Mouse (Mus musculus): ENCODE data around the gene Mark1. TPM values are rescaled to one million over a fixed set of nuclear protein-coding genes. Genes with fewer than 3 reads are reported as not detected.
A peak's percentile ranks its signal among the peaks of the same experiment; 100 is the strongest.

The Mark1 gene
- total RNA-seq (2014; rRNA removed; ENCODE audit: low replicate concordance) (10.5 and 15.2 TPM in 2 replicates), polyA plus RNA-seq (2015; fragmentation: Nextera tagmentation; extraction: Ambion mirVana) (1.0 and 1.2 TPM in 2 replicates)

- WGBS, result 1% methylated on average over 42 of the region's 88 CpGs
- H3K9ac ChIP-seq (replicated peaks; ENCODE audit: low read depth, low read length), result peak within 1 kb of the TSS; percentile 89
- ATAC-seq (ENCODE audit: insufficient read depth, low read depth) (peak; percentile 38; the same call in 1 of the 2 replicates), DNase-seq (ENCODE audit: low spot score) (no peak)
- H3K4me3 ChIP-seq (ENCODE audit: low read depth, low read length), result peak within 1 kb of the TSS; percentile 70
- peaks cover 8% of the 10 kb centered on the region; the same call in 1 of the 2 replicates for H3K4me1 ChIP-seq (ENCODE audit: control insufficient read depth, insufficient read depth)
- no peaks in the 10 kb centered on the region for H3K36me3 ChIP-seq (replicated peaks; ENCODE audit: control insufficient read depth, insufficient read depth, low read length)
- H3K4me2 ChIP-seq (ENCODE audit: low read depth, low read length), result peak within 1 kb of the TSS; percentile 94
- no peaks in the 10 kb centered on the region for H3K9me3 ChIP-seq (replicated peaks; ENCODE audit: control insufficient read depth, low read length)
- H3K27me3 ChIP-seq (ENCODE audit: control insufficient read depth, insufficient read depth, low read length), result peaks cover 8% of the 10 kb centered on the region
- peak within 1 kb of the TSS; percentile 9 for H3K27ac ChIP-seq (ENCODE audit: low read depth)
- TF ChIP-seq CTCF (IDR thresholded peaks at IDR 0.05; ENCODE audit: low read depth), result no peak
- no peak for TF ChIP-seq EP300 (IDR thresholded peaks at IDR 0.05; ENCODE audit: low read depth)
These were observed at the start of gene Mark1 for GRCm38 (mm10) chr1:184999071-184999750. Gene Mark1, minus strand, starts transcription at chr1:184999570.

GRCm38 (mm10) chr1:185047516-185048247 lies 48.3 kb upstream of the Mark1 start:
- Histone ChIP-seq H3K9ac (replicated peaks; ENCODE audit: low read depth, low read length) (no peak overlapping the region), H3K4me2 (ENCODE audit: low read depth, low read length) (no peak overlapping the region; the same call in 1 of the 2 replicates), H3K9me3 (replicated peaks; ENCODE audit: control insufficient read depth, low read length) (no peaks in the 10 kb centered on the region), H3K36me3 (replicated peaks; ENCODE audit: control insufficient read depth, insufficient read depth, low read length) (no peaks in the 10 kb centered on the region), H3K27me3 (ENCODE audit: control insufficient read depth, insufficient read depth, low read length) (no peaks in the 10 kb centered on the region), H3K27ac (ENCODE audit: low read depth) (peak overlapping the region; percentile 51), H3K4me1 (ENCODE audit: control insufficient read depth, insufficient read depth) (peaks cover 15% of the 10 kb centered on the region; the same call in 1 of the 2 replicates), H3K4me3 (ENCODE audit: low read depth, low read length) (no peak overlapping the region)
- TF ChIP-seq EP300 (IDR thresholded peaks at IDR 0.05; ENCODE audit: low read depth) (no peak), CTCF (IDR thresholded peaks at IDR 0.05; ENCODE audit: low read depth) (no peak)
- 24% methylated on average over 12 of the region's 12 CpGs for WGBS
- ATAC-seq (ENCODE audit: insufficient read depth, low read depth), result peak; percentile 82
- DNase-seq (ENCODE audit: low spot score), result peak; percentile 53

- 76% methylated on average over 8 of the region's 8 CpGs for WGBS
- Histone ChIP-seq H3K9ac (replicated peaks; ENCODE audit: low read depth, low read length) (no peak overlapping the region), H3K4me3 (ENCODE audit: low read depth, low read length) (no peak overlapping the region), H3K4me2 (ENCODE audit: low read depth, low read length) (no peak overlapping the region), H3K27me3 (ENCODE audit: control insufficient read depth, insufficient read depth, low read length) (no peaks in the 10 kb centered on the region), H3K36me3 (replicated peaks; ENCODE audit: control insufficient read depth, insufficient read depth, low read length) (no peaks in the 10 kb centered on the region), H3K9me3 (replicated peaks; ENCODE audit: control insufficient read depth, low read length) (no peaks in the 10 kb centered on the region), H3K4me1 (ENCODE audit: control insufficient read depth, insufficient read depth) (peaks cover 15% of the 10 kb centered on the region; the same call in 1 of the 2 replicates), H3K27ac (ENCODE audit: low read depth) (no peak overlapping the region)
- no peak for DNase-seq (ENCODE audit: low spot score)
- TF ChIP-seq CTCF (IDR thresholded peaks at IDR 0.05; ENCODE audit: low read depth), result no peak
- no peak for TF ChIP-seq EP300 (IDR thresholded peaks at IDR 0.05; ENCODE audit: low read depth)
- no peak for ATAC-seq (ENCODE audit: insufficient read depth, low read depth)
These were observed 47.1 kb upstream of the Mark1 start for GRCm38 (mm10) chr1:185046513-185046912.

- H3K27me3 ChIP-seq (ENCODE audit: control insufficient read depth, insufficient read depth, low read length), result no peaks in the 10 kb centered on the region
- no peaks in the 10 kb centered on the region for H3K9me3 ChIP-seq (replicated peaks; ENCODE audit: control insufficient read depth, low read length)
- no peak overlapping the region for H3K4me2 ChIP-seq (ENCODE audit: low read depth, low read length)
- 66% methylated on average over 7 of the region's 7 CpGs for WGBS
- no peak overlapping the region for H3K4me3 ChIP-seq (ENCODE audit: low read depth, low read length)
- H3K27ac ChIP-seq (ENCODE audit: low read depth), result no peak overlapping the region
- no peak for ATAC-seq (ENCODE audit: insufficient read depth, low read depth)
- H3K36me3 ChIP-seq (replicated peaks; ENCODE audit: control insufficient read depth, insufficient read depth, low read length), result no peaks in the 10 kb centered on the region
- H3K9ac ChIP-seq (replicated peaks; ENCODE audit: low read depth, low read length), result no peak overlapping the region
- H3K4me1 ChIP-seq (ENCODE audit: control insufficient read depth, insufficient read depth), result no peaks in the 10 kb centered on the region
- TF ChIP-seq CTCF (IDR thresholded peaks at IDR 0.05; ENCODE audit: low read depth), result no peak
- no peak for TF ChIP-seq EP300 (IDR thresholded peaks at IDR 0.05; ENCODE audit: low read depth)
- no peak for DNase-seq (ENCODE audit: low spot score)
These were observed 38.9 kb upstream of the Mark1 start for GRCm38 (mm10) chr1:185038183-185038686.

GRCm38 (mm10) chr1:185030565-185030964 lies 31.2 kb upstream of the Mark1 start:
- Histone ChIP-seq H3K4me2 (ENCODE audit: low read depth, low read length) (no peak overlapping the region), H3K27me3 (ENCODE audit: control insufficient read depth, insufficient read depth, low read length) (peaks cover 2% of the 10 kb centered on the region; the same call in 1 of the 2 replicates), H3K27ac (ENCODE audit: low read depth) (no peak overlapping the region), H3K36me3 (replicated peaks; ENCODE audit: control insufficient read depth, insufficient read depth, low read length) (no peaks in the 10 kb centered on the region), H3K9me3 (replicated peaks; ENCODE audit: control insufficient read depth, low read length) (no peaks in the 10 kb centered on the region), H3K9ac (replicated peaks; ENCODE audit: low read depth, low read length) (no peak overlapping the region), H3K4me1 (ENCODE audit: control insufficient read depth, insufficient read depth) (no peaks in the 10 kb centered on the region), H3K4me3 (ENCODE audit: low read depth, low read length) (no peak overlapping the region)
- ATAC-seq (ENCODE audit: insufficient read depth, low read depth), result no peak
- no peak for DNase-seq (ENCODE audit: low spot score)
- no peak for TF ChIP-seq CTCF (IDR thresholded peaks at IDR 0.05; ENCODE audit: low read depth)
- TF ChIP-seq EP300 (IDR thresholded peaks at IDR 0.05; ENCODE audit: low read depth), result no peak
- 85% methylated on average over 10 of the region's 10 CpGs for WGBS
